Mouse (Mus musculus): ENCODE results near the gene Vamp1.

Vamp1 gene

DNA sequence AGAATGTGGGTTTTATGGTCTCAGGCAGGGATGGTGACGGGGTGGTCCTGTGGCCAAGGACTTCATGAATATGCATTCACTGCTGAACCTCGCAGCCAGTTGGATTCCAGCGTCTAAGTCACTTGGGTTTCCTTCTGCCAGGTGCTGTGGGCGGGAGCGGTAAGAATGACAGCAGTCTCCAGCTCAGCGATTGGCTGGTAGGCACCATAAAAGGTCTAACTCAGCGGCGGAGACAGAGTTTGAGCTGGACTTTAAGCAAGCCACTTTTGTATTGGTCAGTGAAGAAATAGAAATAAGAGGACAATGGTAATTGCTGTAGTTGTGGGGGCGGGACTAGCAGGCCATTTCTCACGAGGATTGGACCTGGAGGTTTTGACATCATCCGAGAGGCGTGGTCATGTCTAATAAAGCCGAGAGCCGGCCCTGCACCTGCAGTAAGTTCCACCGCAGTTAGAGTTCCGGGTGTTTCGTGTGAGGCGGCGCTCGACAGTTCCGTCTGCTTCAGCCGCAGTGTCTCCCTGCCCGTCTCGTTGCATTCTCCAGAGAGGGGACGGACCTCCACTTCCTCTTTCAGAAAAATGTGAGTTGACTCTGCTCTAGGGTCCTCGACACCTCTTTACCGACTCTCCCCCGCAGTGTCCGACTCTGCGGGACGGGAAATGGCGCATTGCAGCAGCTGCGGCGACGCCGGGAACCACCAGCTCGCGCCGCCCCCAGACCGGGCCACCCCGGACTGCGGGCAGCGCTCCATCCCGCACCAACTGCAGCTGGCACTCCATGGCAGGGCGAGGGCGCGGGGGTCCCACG, at the start of gene Vamp1:
Vamp1 (plus strand) TSS at position 404 of the 807 bp plus-strand sequence.
- DNase-seq (ENCODE audit: low spot score in 2 of 2), result peak; percentile 90

GRCm38 (mm10) chr6:125166051-125166751, 49.1 kb upstream of the Vamp1 start, which contains the start of gene Gapdh:
TSS of gene Gapdh (minus strand) at chr6:125166467.
- DNase-seq (ENCODE audit: low spot score in 2 of 2), result peak; percentile 78 to 82

DNA sequence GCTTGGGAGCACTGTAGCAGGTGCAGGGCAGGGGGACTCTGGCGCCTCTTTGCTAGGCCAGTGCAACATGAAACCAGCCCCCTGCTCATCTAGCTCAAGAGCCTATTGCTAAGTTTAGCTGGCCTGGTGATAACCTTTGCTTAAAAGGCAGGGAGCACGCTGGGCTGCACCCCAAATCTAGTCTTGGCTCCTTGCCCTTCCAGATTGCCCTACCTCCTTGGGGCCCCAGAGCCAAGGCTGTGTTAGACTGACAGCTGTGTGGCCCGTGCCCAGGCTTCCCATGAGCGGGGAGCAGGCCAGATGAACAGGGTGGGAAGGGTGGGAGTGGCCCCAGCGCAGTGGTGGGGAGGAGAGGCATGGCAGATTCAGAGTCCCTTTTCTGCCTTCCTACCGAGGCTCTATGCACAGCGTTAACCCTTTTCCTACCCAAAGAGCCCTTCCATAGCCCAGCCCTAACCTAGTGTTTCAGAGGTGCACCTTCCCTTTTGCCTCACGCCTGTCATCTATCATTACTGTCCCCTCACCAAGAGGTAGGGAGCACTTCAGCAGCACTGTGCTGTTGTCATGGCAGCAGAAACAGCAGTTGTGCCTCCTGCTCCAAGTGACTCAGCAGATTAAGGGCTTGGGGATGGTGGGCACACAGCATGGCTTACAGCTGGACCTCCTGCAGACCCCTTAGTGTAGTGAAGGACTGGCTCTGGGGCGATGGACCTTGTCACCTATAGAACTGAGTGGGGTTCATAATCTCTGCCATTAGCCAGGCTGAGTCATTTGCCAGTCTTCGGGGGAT, 48.3 kb upstream of the Vamp1 start:
- DNase-seq (ENCODE audit: low spot score in 2 of 2), result peak in 1 of 2 experiments; percentile 43

- DNase-seq (ENCODE audit: low spot score in 2 of 2), result no peak
Observed at GRCm38 (mm10) chr6:125168086-125168485, 47.3 kb upstream of the Vamp1 start.

- no peak for DNase-seq (ENCODE audit: low spot score in 2 of 2)
Observed at GRCm38 (mm10) chr6:125170194-125170593, 45.2 kb upstream of the Vamp1 start.

DNA sequence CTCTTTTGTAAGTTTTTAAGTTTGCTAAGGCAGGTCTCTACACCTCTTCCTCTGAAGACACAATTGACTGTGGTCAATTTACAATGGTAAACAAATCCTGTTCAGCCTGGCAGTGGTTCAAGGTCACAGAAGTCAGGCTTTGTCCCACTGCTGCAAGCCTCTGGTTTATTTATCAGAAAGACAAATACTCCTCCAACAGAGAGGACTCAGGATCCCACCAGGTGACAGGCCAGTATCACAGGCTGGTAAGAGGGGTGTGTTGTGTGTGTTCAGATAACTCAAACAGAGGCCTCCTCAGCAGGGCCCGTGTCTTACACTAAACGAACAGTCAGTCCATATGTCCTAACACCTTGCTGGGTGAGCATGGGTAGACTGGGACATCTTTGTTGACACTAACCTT, 42.9 kb upstream of the Vamp1 start:
- DNase-seq (ENCODE audit: low spot score in 2 of 2), result no peak

DNA sequence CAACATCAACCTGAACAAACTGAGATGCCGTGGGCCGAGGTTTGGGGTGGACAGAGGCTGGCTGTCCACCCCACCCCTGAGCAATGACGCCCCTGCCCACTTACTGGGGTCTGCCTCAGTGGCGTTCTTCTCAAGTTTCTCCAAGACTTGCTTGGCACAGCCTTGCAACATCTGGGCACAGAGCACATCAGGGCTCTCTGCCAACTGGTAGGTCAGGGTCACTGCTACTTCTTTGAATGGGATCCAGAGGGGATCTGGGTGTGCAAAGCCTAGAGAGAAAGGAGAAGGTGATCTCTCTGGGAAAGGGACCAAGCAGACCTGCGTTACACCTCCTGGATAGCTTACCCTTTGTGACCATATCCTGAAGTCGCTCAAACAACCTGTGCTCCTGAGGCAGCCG, 42.1 kb upstream of the Vamp1 start:
- DNase-seq (ENCODE audit: low spot score in 2 of 2), result no peak

DNA sequence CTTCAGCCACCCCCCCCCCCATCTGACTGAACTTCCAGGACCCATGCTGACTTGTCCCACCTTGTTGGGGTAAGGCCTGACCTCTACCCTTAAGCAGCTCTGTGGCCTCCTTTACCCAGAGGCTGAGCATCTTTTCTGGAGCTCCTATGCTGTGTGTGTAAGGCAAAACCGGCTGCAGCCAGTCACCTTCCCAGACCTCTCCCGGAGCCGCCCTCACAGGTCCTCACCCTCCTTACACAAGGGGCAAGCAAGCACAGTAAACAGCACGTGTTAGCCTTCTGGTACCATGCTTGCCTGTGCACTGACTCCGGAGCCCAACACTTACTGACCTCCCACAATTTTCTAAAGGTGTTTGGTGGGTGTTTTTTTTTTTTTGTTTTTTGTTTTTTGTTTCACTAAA, 39.9 kb upstream of the Vamp1 start:
- no peak for DNase-seq (ENCODE audit: low spot score in 2 of 2)

DNA sequence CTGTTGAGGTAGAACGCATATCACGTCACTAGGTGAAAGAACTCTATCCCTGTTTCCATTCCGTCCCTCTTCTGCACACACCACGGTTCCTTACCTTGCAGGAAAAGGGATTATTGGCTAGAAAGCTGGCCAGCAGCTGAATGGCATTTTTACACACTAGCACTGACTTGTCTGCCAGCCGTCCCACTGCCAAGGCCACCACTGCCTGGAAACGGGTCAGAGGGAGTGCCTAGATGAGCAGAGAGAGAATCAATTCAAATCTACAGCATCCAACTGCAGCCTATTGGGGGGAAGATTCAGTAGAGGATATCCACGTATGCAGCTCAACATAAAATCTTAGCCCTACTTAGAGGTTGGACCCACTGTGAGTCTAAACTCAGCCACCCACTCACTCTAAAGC, 35.8 kb upstream of the Vamp1 start:
- no peak for DNase-seq (ENCODE audit: low spot score in 2 of 2)

GRCm38 (mm10) chr6:125182133-125182532, 33.2 kb upstream of the Vamp1 start:
- no peak for DNase-seq (ENCODE audit: low spot score in 2 of 2)

GRCm38 (mm10) chr6:125186203-125186602, 29.1 kb upstream of the Vamp1 start:
- no peak for DNase-seq (ENCODE audit: low spot score in 2 of 2)

- DNase-seq (ENCODE audit: low spot score in 2 of 2), result no peak
Observed at GRCm38 (mm10) chr6:125190816-125191215, 24.5 kb upstream of the Vamp1 start.

DNA sequence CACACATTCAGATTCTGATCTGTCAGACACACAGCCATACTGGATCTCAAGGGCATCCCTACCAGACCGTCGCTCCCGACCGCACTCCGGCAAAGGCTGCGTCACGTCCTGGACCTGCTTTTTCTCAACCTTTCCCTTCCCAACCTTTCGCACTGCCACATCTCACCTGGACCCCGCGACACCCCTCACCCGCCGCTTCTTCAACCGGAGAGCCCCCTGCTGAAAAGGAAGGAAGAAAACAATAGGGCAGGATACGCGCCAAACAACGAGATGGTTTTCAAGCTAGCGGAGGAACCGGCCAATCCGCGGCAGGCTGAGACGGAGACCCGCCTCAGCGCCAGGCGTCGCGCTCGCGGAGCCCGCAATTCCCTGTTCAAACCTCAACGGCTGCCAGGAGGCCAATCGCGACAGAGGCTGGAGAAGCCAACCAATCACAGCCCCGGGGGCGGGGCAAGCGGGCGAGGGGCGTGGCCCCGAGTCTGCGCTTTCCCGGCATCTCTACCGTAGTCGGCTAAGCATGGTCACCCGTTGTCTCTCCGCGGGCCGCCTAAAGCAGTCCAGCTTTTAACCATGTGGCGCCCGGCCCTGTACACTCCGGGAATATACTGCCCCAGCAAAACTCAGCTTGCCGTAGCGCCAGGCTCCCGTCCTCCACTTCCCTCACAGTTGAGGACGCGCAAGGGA, 23.9 kb upstream of the Vamp1 start, which contains the start of the genes Ncapd2 and Mrpl51:
Ncapd2 (minus strand) TSS at position 370 of the 684 bp plus-strand sequence.
Mrpl51 (plus strand) TSS at position 470 of the 684 bp plus-strand sequence.
- peak; percentile 96 to 98 for DNase-seq (ENCODE audit: low spot score in 2 of 2)

DNA sequence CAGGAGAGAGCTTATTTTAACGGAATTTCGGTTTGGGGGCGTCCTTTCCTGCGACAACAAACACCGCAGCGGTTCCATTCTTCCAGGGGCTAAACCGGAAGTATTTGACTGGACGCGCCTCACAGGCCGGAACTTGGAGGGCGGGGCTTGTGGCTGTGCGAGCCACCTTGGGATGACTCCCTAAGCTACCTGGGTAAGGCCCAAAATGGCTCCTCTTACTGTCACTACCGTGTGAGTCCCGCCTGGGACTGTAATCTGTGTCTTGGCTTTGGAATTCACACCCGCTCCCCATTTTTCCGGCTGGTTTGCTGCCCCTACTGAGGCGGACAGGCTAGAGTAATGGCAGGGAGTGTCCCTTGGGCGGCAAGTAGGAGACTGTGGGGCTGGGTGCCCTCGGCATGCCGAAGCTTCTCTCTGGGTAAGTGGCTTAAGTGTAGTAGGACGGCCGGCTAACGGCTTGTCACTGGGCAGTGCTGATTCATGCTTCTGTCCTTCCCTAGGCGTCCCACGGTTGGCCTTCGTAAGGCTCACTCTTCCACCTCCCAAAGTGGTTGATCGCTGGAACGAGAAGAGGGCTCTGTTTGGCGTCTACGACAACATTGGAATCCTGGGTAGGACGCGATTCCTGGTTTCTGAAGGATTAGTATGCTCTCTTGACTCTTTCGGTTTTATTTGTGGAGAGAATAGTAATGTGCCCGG, 23.2 kb upstream of the Vamp1 start:
- DNase-seq (ENCODE audit: low spot score in 2 of 2), result peak; percentile 86 to 91

DNA sequence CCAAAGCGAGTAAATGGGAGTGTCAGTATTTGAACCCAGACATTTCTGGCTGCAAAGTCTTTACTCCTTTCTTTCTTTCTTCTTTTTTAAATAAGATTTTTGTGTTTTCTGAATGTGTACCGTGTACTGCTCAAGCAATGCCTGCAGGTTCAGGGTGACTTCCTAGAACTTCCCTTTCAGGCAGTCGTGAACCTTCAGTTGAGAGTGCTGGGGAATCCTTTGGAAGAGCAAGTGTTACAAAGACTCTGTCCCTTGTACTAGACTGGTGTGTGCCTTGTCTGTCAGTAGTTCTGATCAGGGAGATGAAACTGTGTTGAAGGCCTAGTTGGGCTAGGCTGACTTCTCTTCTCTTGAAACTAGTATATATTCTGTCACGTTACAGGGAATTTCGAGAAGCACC, 22.5 kb upstream of the Vamp1 start:
- DNase-seq (ENCODE audit: low spot score in 2 of 2), result no peak

DNA sequence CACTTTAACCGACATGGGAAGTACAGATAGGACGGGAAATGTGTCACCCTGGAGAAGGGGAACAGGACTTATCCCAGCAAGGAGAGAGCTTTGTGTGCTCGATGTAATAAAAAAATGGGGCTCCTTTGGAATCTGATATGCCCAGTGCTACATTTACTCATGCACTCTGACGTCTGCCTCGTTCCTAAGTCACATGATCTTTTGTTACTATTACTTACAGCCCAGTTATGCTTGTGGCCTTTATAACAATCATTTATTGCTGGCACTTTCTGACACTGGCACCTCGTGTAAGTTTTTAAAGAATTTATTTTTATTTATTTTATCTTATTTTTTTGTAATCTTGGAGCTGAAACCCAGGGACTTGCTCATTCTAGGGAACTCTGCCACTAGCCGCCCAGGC, 22.0 kb upstream of the Vamp1 start:
- no peak for DNase-seq (ENCODE audit: low spot score in 2 of 2)

GRCm38 (mm10) chr6:125195541-125196075, 19.7 kb upstream of the Vamp1 start:
- DNase-seq (ENCODE audit: low spot score in 2 of 2), result no peak

- no peak for DNase-seq (ENCODE audit: low spot score in 2 of 2)
Observed at GRCm38 (mm10) chr6:125196301-125196700, 19.1 kb upstream of the Vamp1 start.

GRCm38 (mm10) chr6:125197166-125197565, 18.2 kb upstream of the Vamp1 start:
- DNase-seq (ENCODE audit: low spot score in 2 of 2), result no peak

DNA sequence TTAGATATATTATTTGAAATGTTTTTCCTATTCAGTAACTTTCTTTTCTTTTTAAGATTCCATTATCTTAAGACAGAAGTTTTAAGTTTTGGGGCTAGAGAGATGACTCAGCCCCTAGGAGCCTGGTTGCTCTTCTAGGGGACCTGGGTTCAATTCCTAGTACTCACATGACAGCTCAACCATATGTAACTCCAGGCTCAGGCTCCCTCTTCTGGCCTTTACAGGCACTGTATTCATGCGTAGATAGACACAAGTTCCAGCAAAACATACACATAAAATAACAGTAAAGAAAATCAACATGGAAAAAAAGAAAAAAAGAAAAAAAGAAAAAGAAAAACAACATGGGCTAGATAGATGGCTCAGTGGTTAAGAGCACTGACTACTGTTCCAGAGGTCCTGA, 4.9 kb upstream of the Vamp1 start:
- DNase-seq (ENCODE audit: low spot score in 2 of 2), result no peak

DNA sequence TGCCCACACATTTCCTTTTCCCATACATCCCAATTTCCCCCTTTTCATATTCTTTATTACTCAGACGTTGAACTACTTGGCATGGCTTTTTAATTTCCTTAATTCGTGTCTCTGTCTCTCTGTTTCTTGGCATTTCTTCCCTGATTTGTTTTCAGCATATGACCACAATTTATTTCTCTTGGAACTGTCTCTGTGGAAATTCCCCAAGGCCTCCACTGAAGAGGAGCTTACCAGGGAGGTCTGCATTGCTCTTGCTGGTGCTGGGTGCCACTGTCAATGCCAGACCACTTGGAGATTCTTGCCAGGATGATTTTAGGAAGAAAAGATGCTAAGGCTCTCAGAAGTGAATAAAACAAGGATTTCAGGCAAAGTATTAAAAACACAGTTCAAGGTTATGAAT, 2.7 kb upstream of the Vamp1 start:
- DNase-seq (ENCODE audit: low spot score in 2 of 2), result no peak
